Mouse (Mus musculus) C2C12 (cell line): Measurements from ENCODE around the gene Bptf.

Source experiments
- CTCF ChIP-seq: IDR thresholded peaks from one replicate; pipeline ENCODE4 v1.5.1; 2011; ENCODE audit not compliant: control insufficient read depth, insufficient read depth, insufficient read length
- MAX ChIP-seq: IDR thresholded peaks from one replicate; pipeline ENCODE4 v1.6.1; 2011; ENCODE audit warnings: mild to moderate bottlenecking, control low read depth
- MYOD1 ChIP-seq: IDR thresholded peaks from one replicate; pipeline ENCODE4 v1.6.1; 2011; ENCODE audit warnings: low read depth; ENCODE audit not compliant: control insufficient read depth, insufficient read length
- MYOG ChIP-seq: IDR thresholded peaks from one replicate; pipeline ENCODE4 v1.6.1; 2011; ENCODE audit not compliant: control insufficient read depth, insufficient read length; ENCODE audit errors: extremely low read depth
- USF1 ChIP-seq: IDR thresholded peaks from one replicate; pipeline ENCODE4 v1.6.1; 2011; ENCODE audit warnings: low read depth, mild to moderate bottlenecking, control low read depth, moderate library complexity

- TF ChIP-seq CTCF = no peak
- no peak for TF ChIP-seq USF1
- TF ChIP-seq MAX = no peak
- TF ChIP-seq MYOD1 = no peak
- TF ChIP-seq MYOG = no peak
Measured at GRCm38 (mm10) chr11:107117789-107118188, 14.1 kb downstream of the Bptf start.
